Mouse (Mus musculus) Patski (cell line): ENCODE measurements around the gene Polr1d. TPM values are rescaled to one million over a fixed set of nuclear protein-coding genes. Genes with fewer than 3 reads are reported as not detected.

Experiments used
- ATAC-seq: fragments of 100-300 bp; one replicate; pipeline ENCODE4 v1.8.0; 2021
- CTCF ChIA-PET: fragments of 350-600 bp; sonication (Branson Sonifier 250); formaldehyde crosslinking; loops from one replicate; lab custom pipeline; 2022; ENCODE audit warnings: inconsistent platforms; lab: Charles Lee
- POLR2A ChIA-PET: fragments of 350-600 bp; sonication (Branson Sonifier 250); formaldehyde crosslinking; loops from one replicate; lab custom pipeline; 2022; ENCODE audit warnings: antibody characterized with exemption, inconsistent platforms; lab: Charles Lee
- DNase-seq: peaks from one replicate; pipeline ENCODE4 v3.0.0-alpha.2; 2011; ENCODE audit warnings: low read depth, low spot score
- H3K27me3 ChIP-seq: fragments of 371-371 bp; one replicate; pipeline ENCODE4 v1.5.1; 2021
- CTCF ChIP-seq: fragments of 100-300 bp; IDR thresholded peaks from one replicate; pipeline ENCODE4 v1.5.1; 2021
- in situ Hi-C: fragments of 300-500 bp; cut with MboI; formaldehyde crosslinking; loops from 3 replicates; pipeline ENCODE4 v1.11.1; 2018; ENCODE audit warnings: low pct_unique_long_range_greater_than_20kb, mixed read lengths
- polyA plus RNA-seq: library from polyadenylated mRNA; unstranded; gene quantifications from one replicate; pipeline ENCODE4 v1.2.3, GENCODE M21; 2021

The Polr1d gene
- polyA plus RNA-seq, 1 experiment from 2014 or later, result 168 TPM

DNA sequence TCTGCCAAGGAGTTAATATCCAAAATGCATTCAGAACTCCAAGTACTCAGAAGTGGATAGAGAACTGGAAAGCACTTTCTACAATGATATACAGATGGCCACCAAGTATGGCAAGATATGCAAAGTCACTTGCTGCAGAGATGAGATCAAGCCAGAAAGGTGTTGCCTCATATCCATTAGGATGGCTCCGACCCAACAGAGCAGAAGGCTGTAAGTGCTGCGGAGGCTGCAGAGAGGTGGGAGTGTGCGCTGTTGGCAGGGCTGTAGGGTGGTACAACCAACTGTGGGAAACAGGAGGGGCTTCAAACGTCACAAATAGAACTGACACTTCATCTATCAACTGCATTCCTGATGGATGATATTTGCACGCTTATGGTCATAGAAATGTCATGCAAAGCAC, 8.0 kb upstream of the Polr1d start:
- no peak for ATAC-seq
- CTCF ChIA-PET, result no interaction called here
- in situ Hi-C loops, result no loop called here

DNA sequence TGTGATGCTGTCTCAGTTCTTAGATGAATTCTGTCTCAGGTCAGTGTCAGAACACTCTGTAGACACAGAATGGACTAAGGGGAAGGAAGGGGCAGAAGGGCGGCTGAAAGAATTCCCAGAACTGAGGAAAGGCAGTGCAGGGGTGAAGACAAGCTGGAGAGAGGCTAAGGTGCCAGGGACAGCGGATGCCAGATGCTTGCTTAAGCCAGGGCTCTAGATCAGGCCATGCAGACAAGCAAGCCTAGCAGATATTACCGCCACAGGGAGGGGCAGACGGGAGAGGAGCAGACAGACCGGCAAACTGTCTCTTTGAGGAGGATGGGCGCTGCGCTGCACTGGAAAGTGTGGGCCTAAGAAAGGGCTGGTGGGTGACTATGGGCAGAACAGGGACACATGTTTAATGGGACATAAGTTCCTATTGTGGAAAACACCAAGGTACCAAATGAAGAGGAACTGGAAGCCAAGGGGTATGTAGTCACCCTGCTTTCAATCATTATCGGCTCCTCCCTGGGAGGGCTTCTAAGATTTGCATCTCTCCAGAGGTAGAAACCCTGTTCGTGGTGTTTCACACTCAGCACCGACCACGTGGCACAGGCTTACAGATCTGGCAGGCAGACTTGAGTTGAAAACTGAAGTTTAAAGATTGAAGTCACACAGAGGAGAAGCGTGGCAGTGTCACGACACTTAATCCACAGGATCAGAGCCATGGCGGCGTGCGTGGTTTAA, 5.9 kb upstream of the Polr1d start:
- ChIA-PET POLR2A (no interaction called here), CTCF (no interaction called here)
- no peaks in the 10 kb centered on the region for H3K27me3 ChIP-seq
- ATAC-seq, result no peak
- no peak for DNase-seq
- no peak for TF ChIP-seq CTCF
- in situ Hi-C loops, result no loop called here

More for the DNA sequence above, 8.0 kb upstream of the Polr1d start:
- no peak for DNase-seq
- no peaks in the 10 kb centered on the region for H3K27me3 ChIP-seq
- no peak for TF ChIP-seq CTCF
- POLR2A ChIA-PET, result no interaction called here

- no peak for TF ChIP-seq CTCF
- no peaks in the 10 kb centered on the region for H3K27me3 ChIP-seq
- in situ Hi-C loops, result no loop called here
- peak; percentile 24 for ATAC-seq
- ChIA-PET POLR2A (no interaction called here), CTCF (interaction anchor here (1.0 to 1.1 kb wide), 2 partner anchors 8 to 36 kb away, joined by 3 read pairs; no protein-coding TSS in a partner anchor)
- DNase-seq, result peak; percentile 79
Observed at GRCm38 (mm10) chr5:147071886-147072285, 5.0 kb upstream of the Polr1d start.

DNA sequence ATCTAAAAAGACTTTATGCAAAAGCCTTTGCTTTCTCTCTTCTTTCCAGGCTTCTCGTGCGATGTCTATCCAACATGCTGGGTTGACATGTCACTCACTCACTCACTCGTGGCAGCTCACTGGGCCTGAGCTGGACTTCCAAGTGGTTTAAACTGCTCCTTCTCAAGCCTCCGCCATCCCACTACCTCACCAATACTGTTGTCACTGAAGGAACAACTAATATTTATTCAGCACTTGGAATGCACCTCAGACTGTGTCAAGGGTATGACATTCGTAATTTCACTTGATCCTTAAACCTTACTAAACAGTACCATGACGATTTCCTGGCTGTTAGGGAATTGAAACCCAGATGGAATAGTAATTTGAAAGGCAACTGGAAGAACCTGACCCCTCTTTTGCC, 3.0 kb upstream of the Polr1d start:
- POLR2A ChIA-PET, result interaction anchor here (1.2 kb wide), 1 partner anchor 20 kb away, joined by 3 read pairs; no protein-coding TSS in a partner anchor
- no peaks in the 10 kb centered on the region for H3K27me3 ChIP-seq
- CTCF ChIA-PET, result interaction anchor here (1.2 kb wide), 1 partner anchor 10 kb away, joined by 4 read pairs; no protein-coding TSS in a partner anchor
- ATAC-seq (no peak), DNase-seq (no peak)
- no peak for TF ChIP-seq CTCF
- in situ Hi-C loops, result no loop called here

GRCm38 (mm10) chr5:147075103-147076025, 1.5 kb upstream of the Polr1d start:
- in situ Hi-C loops, result no loop called here
- H3K27me3 ChIP-seq, result no peaks in the 10 kb centered on the region
- DNase-seq, result no peak
- ATAC-seq, result no peak
- ChIA-PET POLR2A (interaction anchor here (0.7 to 1.0 kb wide), 2 partner anchors 25 to 31 kb away, joined by 3 to 5 read pairs; no protein-coding TSS in a partner anchor), CTCF (interaction anchor here (0.7 kb wide), 1 partner anchor 42 kb away, joined by 4 read pairs; no protein-coding TSS in a partner anchor)
- no peak for TF ChIP-seq CTCF

GRCm38 (mm10) chr5:147076026-147076798, 638 bp upstream of the Polr1d start, which contains the start of gene Lnx2:
Lnx2 (minus strand) TSS chr5:147076586.
- POLR2A ChIA-PET, result interaction anchor here (1.0 kb wide), 1 partner anchor 26 kb away, joined by 5 read pairs; no protein-coding TSS in a partner anchor
- in situ Hi-C loops, result no loop called here
- CTCF ChIA-PET, result interaction anchor here (1.4 kb wide), 1 partner anchor 10 kb away, joined by 4 read pairs; no protein-coding TSS in a partner anchor
- peak; percentile 94 for DNase-seq
- peak; percentile 97 for ATAC-seq
- no peaks in the 10 kb centered on the region for H3K27me3 ChIP-seq
- no peak for TF ChIP-seq CTCF

GRCm38 (mm10) chr5:147077305-147078034, 620 bp downstream of the Polr1d start:
- DNase-seq (no peak), ATAC-seq (peak; percentile 42)
- TF ChIP-seq CTCF, result no peak
- POLR2A ChIA-PET, result interaction anchor here (0.7 kb wide), 1 partner anchor 86 kb away, joined by 4 read pairs; no protein-coding TSS in a partner anchor
- CTCF ChIA-PET, result interaction anchor here (1.4 kb wide), 1 partner anchor 9 kb away, joined by 4 read pairs; no protein-coding TSS in a partner anchor
- in situ Hi-C loops, result no loop called here
- H3K27me3 ChIP-seq, result no peaks in the 10 kb centered on the region

DNA sequence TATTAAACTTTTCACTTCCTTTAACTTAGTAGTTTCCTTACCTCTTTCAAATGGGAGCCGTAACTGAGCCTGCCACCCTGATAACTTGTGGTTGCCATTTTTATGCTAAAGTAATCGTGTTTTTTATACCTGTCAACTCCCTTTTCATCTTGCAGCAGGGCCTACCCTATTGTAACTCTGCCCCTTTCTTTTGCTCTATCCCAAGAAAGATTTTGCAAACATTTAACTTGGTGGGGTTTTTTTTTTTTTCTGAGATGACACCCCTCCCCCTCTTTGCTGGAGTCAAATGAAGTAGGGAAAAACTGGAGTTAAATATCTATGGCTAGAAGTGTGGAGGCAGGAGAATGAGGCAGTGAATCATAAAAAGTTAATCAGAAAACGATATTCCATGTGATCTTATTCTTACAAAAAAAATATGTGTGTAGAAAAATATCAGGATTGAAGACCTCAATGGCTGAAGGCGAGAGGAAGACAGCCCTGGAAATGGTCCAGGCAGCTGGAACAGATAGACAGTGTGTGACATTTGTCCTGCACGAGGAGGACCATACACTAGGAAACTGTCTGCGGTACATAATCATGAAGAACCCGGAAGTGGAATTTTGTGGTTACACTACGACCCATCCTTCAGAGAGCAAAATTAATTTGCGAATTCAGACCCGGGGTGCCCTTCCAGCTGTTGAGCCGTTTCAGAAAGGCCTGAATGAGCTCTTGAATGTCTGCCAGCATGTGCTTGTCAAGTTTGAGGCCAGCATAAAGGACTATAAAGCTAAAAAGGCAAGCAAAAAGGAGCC, 1.5 kb downstream of the Polr1d start:
- no peak for DNase-seq
- no peak for TF ChIP-seq CTCF
- ChIA-PET POLR2A (interaction anchor here (1.0 kb wide), 1 partner anchor 61 kb away, joined by 3 read pairs; no protein-coding TSS in a partner anchor), CTCF (interaction anchor here (1.1 kb wide), 1 partner anchor 18 kb away, joined by 3 read pairs; no protein-coding TSS in a partner anchor)
- in situ Hi-C loops, result no loop called here
- ATAC-seq, result no peak
- H3K27me3 ChIP-seq, result no peaks in the 10 kb centered on the region
